Mouse (Mus musculus): ENCODE measurements around the gene Klrg1. TPM values are rescaled to one million over a fixed set of nuclear protein-coding genes. Genes with fewer than 3 reads are reported as not detected.

Gene Klrg1
- total and polyA plus RNA-seq, 2 experiments from 2014 or later = 0.52 to 1.3 TPM

DNA sequence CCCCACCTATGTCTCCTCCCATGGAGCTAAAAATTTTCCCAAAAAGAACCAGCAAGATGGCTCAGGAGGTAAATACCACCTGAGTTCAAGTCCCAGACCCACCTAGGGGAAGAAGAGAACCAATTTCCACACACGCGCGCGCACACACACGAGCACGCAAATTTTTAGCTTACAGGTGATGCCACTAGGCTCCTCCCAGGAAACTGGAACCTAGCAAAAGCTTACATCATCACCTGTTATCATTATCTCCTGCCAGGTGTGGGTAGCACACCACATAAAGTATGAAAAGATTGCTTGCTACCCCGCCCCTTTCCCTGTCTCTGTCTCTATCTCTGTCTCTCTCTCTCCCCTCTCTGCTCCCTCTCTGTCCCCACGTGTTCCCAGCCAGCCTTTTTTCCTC, 10.4 kb upstream of the Klrg1 start:
- no peaks in the 10 kb centered on the region for H3K4me1 ChIP-seq (ENCODE audit: insufficient read depth, low read length)
- H3K27me3 ChIP-seq (ENCODE audit: insufficient read depth, low read length) = no peaks in the 10 kb centered on the region
- no peak overlapping the region for H3K27ac ChIP-seq
- DNase-seq (ENCODE audit: low spot score) (no peak), ATAC-seq (no peak)
- H3K9me3 ChIP-seq (ENCODE audit: low read length) = no peaks in the 10 kb centered on the region
- H3K4me2 ChIP-seq (ENCODE audit: low read depth, low read length) = no peak overlapping the region
- no peak for TF ChIP-seq CTCF (IDR thresholded peaks at IDR 0.05; ENCODE audit: low read depth)
- H3K4me3 ChIP-seq (ENCODE audit: low read length) = no peak overlapping the region
- H3K9ac ChIP-seq (replicated peaks; ENCODE audit: low read length) = no peak overlapping the region
- H3K36me3 ChIP-seq (ENCODE audit: insufficient read depth, low read length) = no peaks in the 10 kb centered on the region
- 91% methylated on average over 8 of the region's 8 CpGs for whole genome bisulfite sequencing

DNA sequence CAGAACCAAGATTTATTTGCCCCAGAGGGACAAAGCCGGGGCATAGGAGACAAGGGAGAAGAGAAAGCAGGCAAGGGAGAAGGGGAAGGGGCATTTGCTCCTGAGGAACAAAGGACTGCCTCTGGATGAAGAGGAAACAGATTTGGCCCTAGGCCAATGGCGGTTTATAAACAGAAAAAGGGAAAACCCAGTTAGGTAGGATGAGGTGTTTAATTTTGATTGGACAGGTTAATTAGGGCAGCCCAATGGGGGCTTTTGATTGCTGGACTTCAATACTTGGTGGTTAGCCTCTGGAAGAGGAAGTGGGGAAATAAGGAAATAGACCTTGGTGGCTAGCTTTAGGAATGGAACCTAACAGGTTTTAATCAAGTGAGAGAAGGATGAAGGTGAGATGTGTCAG, 9.5 kb upstream of the Klrg1 start:
- Histone ChIP-seq H3K4me3 (ENCODE audit: low read length) (no peak overlapping the region), H3K4me2 (ENCODE audit: low read depth, low read length) (no peak overlapping the region), H3K4me1 (ENCODE audit: insufficient read depth, low read length) (no peaks in the 10 kb centered on the region), H3K9me3 (ENCODE audit: low read length) (no peaks in the 10 kb centered on the region), H3K9ac (replicated peaks; ENCODE audit: low read length) (no peak overlapping the region), H3K27ac (no peak overlapping the region), H3K36me3 (ENCODE audit: insufficient read depth, low read length) (no peaks in the 10 kb centered on the region), H3K27me3 (ENCODE audit: insufficient read depth, low read length) (no peaks in the 10 kb centered on the region)
- 52% methylated on average over 2 of the region's 2 CpGs for WGBS
- TF ChIP-seq CTCF (IDR thresholded peaks at IDR 0.05; ENCODE audit: low read depth) = no peak
- DNase-seq (ENCODE audit: low spot score) = no peak
- no peak for ATAC-seq

DNA sequence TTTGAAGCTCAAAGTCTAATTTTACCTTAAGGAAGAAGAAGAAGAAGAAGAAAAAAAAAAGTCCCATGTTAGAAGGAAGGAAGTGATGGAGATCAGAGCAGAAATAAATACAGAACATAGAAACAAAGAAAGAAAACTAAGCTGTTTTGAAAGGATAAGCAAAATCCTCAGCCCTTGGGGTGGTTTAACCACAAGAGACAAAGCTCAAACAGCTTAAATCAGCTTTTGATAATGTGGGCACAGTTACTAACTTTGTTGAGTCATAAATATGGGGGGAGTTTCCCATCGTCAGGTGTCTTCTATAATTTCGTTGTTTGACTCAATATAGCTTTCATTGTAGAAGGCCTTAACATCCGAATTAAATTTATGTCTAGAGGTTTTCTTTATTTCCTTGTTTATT, 9.1 kb upstream of the Klrg1 start:
- H3K27me3 ChIP-seq (ENCODE audit: insufficient read depth, low read length) = no peaks in the 10 kb centered on the region
- no peak overlapping the region for H3K4me2 ChIP-seq (ENCODE audit: low read depth, low read length)
- no peaks in the 10 kb centered on the region for H3K36me3 ChIP-seq (ENCODE audit: insufficient read depth, low read length)
- ATAC-seq = no peak
- no peaks in the 10 kb centered on the region for H3K9me3 ChIP-seq (ENCODE audit: low read length)
- no peak overlapping the region for H3K9ac ChIP-seq (replicated peaks; ENCODE audit: low read length)
- H3K4me1 ChIP-seq (ENCODE audit: insufficient read depth, low read length) = no peaks in the 10 kb centered on the region
- no peak for TF ChIP-seq CTCF (IDR thresholded peaks at IDR 0.05; ENCODE audit: low read depth)
- no peak for DNase-seq (ENCODE audit: low spot score)
- H3K27ac ChIP-seq = no peak overlapping the region
- WGBS = 83% methylated on average over 3 of the region's 3 CpGs
- no peak overlapping the region for H3K4me3 ChIP-seq (ENCODE audit: low read length)

DNA sequence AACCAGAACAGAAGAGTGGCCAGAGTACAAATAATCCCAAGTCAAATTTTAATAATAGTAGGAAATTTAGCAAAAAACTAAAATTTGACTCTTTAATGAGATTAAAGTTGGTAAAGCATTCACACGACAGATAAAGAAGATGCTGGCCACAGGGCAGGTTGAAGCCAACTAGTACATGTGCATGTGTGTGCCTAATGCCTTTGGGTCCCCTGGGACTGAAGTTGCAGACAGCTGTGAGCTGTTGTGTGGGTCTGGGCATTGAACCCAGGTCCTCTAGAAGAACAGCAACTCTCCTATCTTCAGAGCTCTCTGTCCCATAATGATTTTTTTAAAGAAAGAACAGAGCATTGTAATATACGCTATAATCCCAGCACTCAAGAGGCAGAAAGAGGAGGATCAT, 8.6 kb upstream of the Klrg1 start:
- Histone ChIP-seq H3K4me3 (ENCODE audit: low read length) (no peak overlapping the region), H3K4me2 (ENCODE audit: low read depth, low read length) (no peak overlapping the region), H3K9ac (replicated peaks; ENCODE audit: low read length) (no peak overlapping the region), H3K27ac (no peak overlapping the region), H3K36me3 (ENCODE audit: insufficient read depth, low read length) (no peaks in the 10 kb centered on the region), H3K9me3 (ENCODE audit: low read length) (no peaks in the 10 kb centered on the region), H3K27me3 (ENCODE audit: insufficient read depth, low read length) (no peaks in the 10 kb centered on the region), H3K4me1 (ENCODE audit: insufficient read depth, low read length) (no peaks in the 10 kb centered on the region)
- ATAC-seq (no peak), DNase-seq (ENCODE audit: low spot score) (no peak)
- no peak for TF ChIP-seq CTCF (IDR thresholded peaks at IDR 0.05; ENCODE audit: low read depth)
- 80% methylated on average over 2 of the region's 2 CpGs for WGBS

DNA sequence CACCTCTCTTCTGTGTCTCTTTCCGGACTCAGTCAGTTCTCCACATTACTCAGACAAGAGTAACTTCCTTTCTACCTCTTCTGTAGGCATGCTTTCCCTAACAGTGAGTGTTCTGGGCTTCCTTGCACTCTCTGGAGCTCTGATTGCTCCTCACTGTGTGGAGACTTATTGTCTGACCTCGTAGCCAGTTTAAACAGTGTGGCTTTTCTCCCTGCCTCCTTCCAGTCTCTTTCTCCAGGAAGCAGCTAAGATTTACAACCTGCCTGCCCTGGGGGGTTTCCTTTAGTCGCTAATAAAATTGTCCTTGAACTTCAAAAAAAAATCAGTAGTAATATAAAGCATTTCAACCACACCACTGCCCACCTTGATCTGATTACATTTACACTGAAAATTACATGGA, 7.6 kb upstream of the Klrg1 start:
- Histone ChIP-seq H3K9ac (replicated peaks; ENCODE audit: low read length) (no peak overlapping the region), H3K4me2 (ENCODE audit: low read depth, low read length) (no peak overlapping the region), H3K4me1 (ENCODE audit: insufficient read depth, low read length) (no peaks in the 10 kb centered on the region), H3K36me3 (ENCODE audit: insufficient read depth, low read length) (no peaks in the 10 kb centered on the region), H3K27ac (no peak overlapping the region), H3K27me3 (ENCODE audit: insufficient read depth, low read length) (no peaks in the 10 kb centered on the region), H3K4me3 (ENCODE audit: low read length) (no peak overlapping the region), H3K9me3 (ENCODE audit: low read length) (no peaks in the 10 kb centered on the region)
- no peak for TF ChIP-seq CTCF (IDR thresholded peaks at IDR 0.05; ENCODE audit: low read depth)
- WGBS = 69% methylated on average over 3 of the region's 3 CpGs
- DNase-seq (ENCODE audit: low spot score) = no peak
- no peak for ATAC-seq

DNA sequence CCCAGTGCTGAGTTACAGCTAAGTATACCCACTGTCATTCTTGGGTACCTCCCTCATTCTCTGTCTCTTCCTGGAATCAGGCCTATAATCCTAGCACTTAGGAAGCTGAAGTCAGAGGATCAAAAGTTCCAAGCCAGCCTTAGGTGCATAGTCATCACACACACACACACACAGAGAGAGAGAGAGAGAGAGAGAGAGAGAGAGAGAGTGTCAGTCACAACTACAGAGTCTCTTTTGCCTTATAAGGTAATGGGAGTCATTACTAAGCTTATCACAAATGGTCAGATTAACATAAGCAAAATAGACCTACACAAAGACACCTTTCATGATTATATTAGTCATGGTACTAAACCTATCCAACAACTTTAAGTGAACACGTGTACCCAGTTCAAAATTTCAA, 6.6 kb upstream of the Klrg1 start:
- H3K4me3 ChIP-seq (ENCODE audit: low read length) = no peak overlapping the region
- no peak for TF ChIP-seq CTCF (IDR thresholded peaks at IDR 0.05; ENCODE audit: low read depth)
- DNase-seq (ENCODE audit: low spot score) = no peak
- H3K36me3 ChIP-seq (ENCODE audit: insufficient read depth, low read length) = no peaks in the 10 kb centered on the region
- no peak overlapping the region for H3K27ac ChIP-seq
- 64% methylated on average over 1 of the region's 1 CpGs for WGBS
- H3K4me1 ChIP-seq (ENCODE audit: insufficient read depth, low read length) = no peaks in the 10 kb centered on the region
- no peak overlapping the region for H3K4me2 ChIP-seq (ENCODE audit: low read depth, low read length)
- H3K27me3 ChIP-seq (ENCODE audit: insufficient read depth, low read length) = no peaks in the 10 kb centered on the region
- no peak for ATAC-seq
- no peaks in the 10 kb centered on the region for H3K9me3 ChIP-seq (ENCODE audit: low read length)
- H3K9ac ChIP-seq (replicated peaks; ENCODE audit: low read length) = no peak overlapping the region

DNA sequence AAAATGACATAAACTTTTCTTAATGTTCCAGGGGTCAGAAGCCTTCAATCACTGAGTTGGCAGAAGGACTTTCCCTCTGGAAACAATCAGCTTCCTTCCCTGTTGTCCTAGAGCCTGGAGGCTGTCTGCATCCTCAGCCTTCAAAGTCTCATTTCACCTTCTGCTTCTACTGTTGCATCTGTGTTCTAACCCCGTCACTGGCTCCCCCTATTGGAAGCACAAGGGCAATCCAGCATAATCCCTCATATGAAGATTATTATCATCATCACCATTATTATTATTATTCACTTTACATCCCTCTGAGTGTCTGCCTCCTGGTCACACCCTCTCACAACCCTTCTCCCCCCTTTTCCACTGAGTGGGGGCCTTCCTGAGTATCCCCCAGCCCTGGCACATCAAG, 5.6 kb upstream of the Klrg1 start:
- ATAC-seq = no peak
- Histone ChIP-seq H3K36me3 (ENCODE audit: insufficient read depth, low read length) (no peaks in the 10 kb centered on the region), H3K4me2 (ENCODE audit: low read depth, low read length) (no peak overlapping the region), H3K27me3 (ENCODE audit: insufficient read depth, low read length) (no peaks in the 10 kb centered on the region), H3K4me3 (ENCODE audit: low read length) (no peak overlapping the region), H3K9me3 (ENCODE audit: low read length) (no peaks in the 10 kb centered on the region), H3K4me1 (ENCODE audit: insufficient read depth, low read length) (no peaks in the 10 kb centered on the region), H3K9ac (replicated peaks; ENCODE audit: low read length) (no peak overlapping the region), H3K27ac (no peak overlapping the region)
- DNase-seq (ENCODE audit: low spot score) = no peak
- 36% methylated on average over 1 of the region's 1 CpGs for WGBS
- peak; percentile 23; the same call in 1 of the 2 replicates for TF ChIP-seq CTCF (IDR thresholded peaks at IDR 0.05; ENCODE audit: low read depth)
